Mouse (Mus musculus): ENCODE data around the gene Gm17027. TPM values are rescaled to one million over a fixed set of nuclear protein-coding genes. Genes with fewer than 3 reads are reported as not detected.
"Not testable (repeated sequence)": the region's sequence is repeated elsewhere in the genome, so short reads cannot be mapped to it uniquely, and the experiment has no call there.

Gm17027 gene
- polyA plus RNA-seq (2012; rRNA removed) (not detected in 2 replicates), polyA plus RNA-seq (2014; fragmentation: Nextera tagmentation; extraction: Ambion mirVana) (not detected in 2 replicates)

DNA sequence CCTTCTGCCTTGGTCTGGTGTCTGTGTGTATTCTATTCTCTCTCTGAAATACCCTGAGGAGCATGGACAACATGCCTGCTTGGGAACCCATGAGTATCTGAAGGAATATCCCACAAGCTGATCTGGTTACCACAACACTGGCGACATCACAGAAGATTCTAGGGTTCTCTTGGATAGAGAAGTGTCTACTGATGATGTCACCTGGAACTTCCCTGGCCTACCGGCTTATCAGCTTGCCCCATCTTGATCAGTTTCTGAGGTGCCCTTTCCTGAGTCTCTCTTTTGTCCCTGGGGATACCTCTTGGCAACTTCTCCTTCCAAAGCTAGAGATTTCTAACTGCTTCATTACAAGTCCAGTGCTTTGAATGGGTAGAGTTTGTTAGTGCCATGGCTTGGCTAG is at the start of gene Gm17027:
Gene Gm17027 (minus strand): TSS at position 101 of the 400 bp plus-strand sequence.
- H3K4me3 ChIP-seq (replicated peaks; ENCODE audit: low read length), result not testable (repeated sequence)
- 100% methylated on average over 1 of the region's 2 CpGs for WGBS

DNA sequence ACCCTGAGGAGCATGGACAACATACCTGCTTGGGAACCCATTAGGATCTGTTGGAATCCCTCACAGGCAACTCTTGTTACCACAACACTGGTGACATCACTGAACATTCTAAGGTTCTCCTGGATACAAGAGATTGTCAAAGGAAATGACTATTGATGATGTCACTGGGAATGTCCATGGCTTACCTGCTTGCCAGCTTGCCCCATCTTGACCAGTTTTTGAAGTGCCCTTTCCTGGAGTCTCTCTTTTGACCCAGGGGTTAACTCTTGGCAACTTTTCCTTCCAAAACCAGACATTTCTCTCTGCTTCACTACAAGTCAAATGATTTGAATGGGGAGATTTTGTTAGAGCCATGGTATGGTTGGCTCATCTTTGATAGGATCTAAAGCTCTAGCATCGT is 28.3 kb upstream of the Gm17027 start, which contains the start of gene Gm3573:
Gene Gm3573 (minus strand): TSS at position 101 of the 400 bp plus-strand sequence.
- DNase-seq (ENCODE audit: low spot score); H3K4me2 ChIP-seq (replicated peaks; ENCODE audit: low read depth, low read length, severe bottlenecking); H3K4me3 ChIP-seq (replicated peaks; ENCODE audit: low read length); H3K9ac ChIP-seq (ENCODE audit: low read depth, low read length, severe bottlenecking); H3K27me3 ChIP-seq (ENCODE audit: control insufficient read depth, insufficient read depth, low read length); H3K27ac ChIP-seq (replicated peaks; ENCODE audit: low read depth, low read length); H3K9me3 ChIP-seq (ENCODE audit: control insufficient read depth, low read length); H3K36me3 ChIP-seq (ENCODE audit: control insufficient read depth, insufficient read depth, low read length); ATAC-seq (ENCODE audit: low FRiP score, low read depth); H3K4me1 ChIP-seq (ENCODE audit: control insufficient read depth, insufficient read depth, low read length): not testable (repeated sequence)
- WGBS, result no CpG with 5 or more reads among the region's 1 CpGs

More for the DNA sequence above, at the start of gene Gm17027:
- not testable (repeated sequence) for H3K4me1 ChIP-seq (ENCODE audit: control insufficient read depth, insufficient read depth, low read length); H3K27me3 ChIP-seq (ENCODE audit: control insufficient read depth, insufficient read depth, low read length); H3K4me2 ChIP-seq (replicated peaks; ENCODE audit: low read depth, low read length, severe bottlenecking); H3K9me3 ChIP-seq (ENCODE audit: control insufficient read depth, low read length); DNase-seq (ENCODE audit: low spot score); H3K27ac ChIP-seq (replicated peaks; ENCODE audit: low read depth, low read length); H3K9ac ChIP-seq (ENCODE audit: low read depth, low read length, severe bottlenecking); ATAC-seq (ENCODE audit: low FRiP score, low read depth); H3K36me3 ChIP-seq (ENCODE audit: control insufficient read depth, insufficient read depth, low read length)

DNA sequence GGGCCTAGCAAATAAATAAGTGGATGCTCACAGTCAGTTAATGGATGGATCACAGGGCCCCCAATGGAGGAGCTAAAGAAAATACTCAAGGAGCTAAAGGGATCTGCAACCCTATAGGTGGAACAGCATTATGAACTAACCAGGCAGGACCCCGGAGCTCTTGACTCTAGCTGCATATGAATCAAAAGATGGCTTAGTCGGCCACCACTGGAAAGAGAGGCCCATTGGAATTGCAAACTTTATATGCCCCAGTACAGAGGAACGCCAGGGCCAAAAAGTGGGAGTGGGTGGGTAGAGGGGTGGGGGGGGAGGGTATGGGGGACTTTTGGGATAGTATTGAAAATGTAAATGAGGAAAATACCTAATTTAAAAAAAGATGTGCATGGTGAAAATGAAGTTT is 21.5 kb upstream of the Gm17027 start:
- not testable (repeated sequence) for DNase-seq (ENCODE audit: low spot score); H3K36me3 ChIP-seq (ENCODE audit: control insufficient read depth, insufficient read depth, low read length); H3K27ac ChIP-seq (replicated peaks; ENCODE audit: low read depth, low read length); H3K9me3 ChIP-seq (ENCODE audit: control insufficient read depth, low read length); H3K4me1 ChIP-seq (ENCODE audit: control insufficient read depth, insufficient read depth, low read length); ATAC-seq (ENCODE audit: low FRiP score, low read depth); H3K4me3 ChIP-seq (replicated peaks; ENCODE audit: low read length); H3K4me2 ChIP-seq (replicated peaks; ENCODE audit: low read depth, low read length, severe bottlenecking); H3K27me3 ChIP-seq (ENCODE audit: control insufficient read depth, insufficient read depth, low read length); H3K9ac ChIP-seq (ENCODE audit: low read depth, low read length, severe bottlenecking)
- WGBS, result 83% methylated on average over 3 of the region's 3 CpGs

GRCm38 (mm10) chr14:42134571-42134970 is 27.9 kb downstream of the Gm17027 start:
- DNase-seq (ENCODE audit: low spot score); ATAC-seq (ENCODE audit: low FRiP score, low read depth): not testable (repeated sequence)
- 83% methylated on average over 5 of the region's 8 CpGs for WGBS

DNA sequence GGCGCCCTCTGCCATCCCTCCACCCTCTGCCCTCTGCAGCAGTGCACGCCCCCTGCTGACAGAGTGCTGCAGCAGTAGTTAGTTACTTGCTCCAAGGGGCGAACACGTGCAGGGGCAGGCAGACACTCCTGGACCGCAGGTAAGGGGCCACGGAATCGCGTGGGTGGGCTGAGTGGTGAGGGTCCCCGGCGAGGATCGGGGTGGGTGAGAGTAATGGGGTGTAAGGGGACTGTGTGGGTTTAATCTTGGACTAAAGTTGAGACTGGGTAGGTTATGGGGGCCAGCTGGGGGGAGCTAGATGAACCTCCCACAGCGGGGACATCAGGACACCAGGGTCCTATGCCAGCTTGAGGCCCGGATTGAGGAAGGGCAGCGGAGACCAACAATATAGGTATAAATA is 28.6 kb downstream of the Gm17027 start:
- not testable (repeated sequence) for DNase-seq (ENCODE audit: low spot score); H3K9ac ChIP-seq (ENCODE audit: low read depth, low read length, severe bottlenecking); H3K4me1 ChIP-seq (ENCODE audit: control insufficient read depth, insufficient read depth, low read length); H3K4me3 ChIP-seq (replicated peaks; ENCODE audit: low read length); ATAC-seq (ENCODE audit: low FRiP score, low read depth); H3K9me3 ChIP-seq (ENCODE audit: control insufficient read depth, low read length); H3K27ac ChIP-seq (replicated peaks; ENCODE audit: low read depth, low read length); H3K4me2 ChIP-seq (replicated peaks; ENCODE audit: low read depth, low read length, severe bottlenecking); H3K36me3 ChIP-seq (ENCODE audit: control insufficient read depth, insufficient read depth, low read length); H3K27me3 ChIP-seq (ENCODE audit: control insufficient read depth, insufficient read depth, low read length)
- 55% methylated on average over 9 of the region's 14 CpGs for WGBS

More at GRCm38 (mm10) chr14:42134571-42134970, 27.9 kb downstream of the Gm17027 start:
- not testable (repeated sequence) for H3K9me3 ChIP-seq (ENCODE audit: control insufficient read depth, low read length); H3K9ac ChIP-seq (ENCODE audit: low read depth, low read length, severe bottlenecking); H3K36me3 ChIP-seq (ENCODE audit: control insufficient read depth, insufficient read depth, low read length); H3K4me1 ChIP-seq (ENCODE audit: control insufficient read depth, insufficient read depth, low read length); H3K27me3 ChIP-seq (ENCODE audit: control insufficient read depth, insufficient read depth, low read length); H3K4me3 ChIP-seq (replicated peaks; ENCODE audit: low read length); H3K27ac ChIP-seq (replicated peaks; ENCODE audit: low read depth, low read length); H3K4me2 ChIP-seq (replicated peaks; ENCODE audit: low read depth, low read length, severe bottlenecking)

DNA sequence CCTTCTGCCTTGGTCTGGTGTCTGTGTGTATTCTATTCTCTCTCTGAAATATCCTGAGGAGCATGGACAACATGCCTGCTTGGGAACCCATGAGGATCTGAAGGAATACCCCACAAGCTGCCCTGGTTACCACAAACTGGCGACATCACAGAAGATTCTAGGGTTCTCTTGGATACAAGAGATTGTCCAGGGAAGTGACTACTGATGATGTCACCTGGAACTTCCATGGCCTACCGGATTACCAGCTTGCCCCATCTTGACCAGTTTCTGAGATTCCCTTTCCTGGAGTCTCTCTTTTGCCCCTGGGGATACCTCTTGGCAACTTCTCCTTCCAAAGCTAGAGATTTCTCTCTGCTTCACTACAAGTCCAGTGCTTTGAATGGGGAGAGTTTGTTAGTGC is 45.2 kb downstream of the Gm17027 start, which contains the start of gene Gm7951:
Gene Gm7951 (minus strand): TSS at position 101 of the 400 bp plus-strand sequence.
- not testable (repeated sequence) for H3K4me1 ChIP-seq (ENCODE audit: control insufficient read depth, insufficient read depth, low read length); H3K27ac ChIP-seq (replicated peaks; ENCODE audit: low read depth, low read length); ATAC-seq (ENCODE audit: low FRiP score, low read depth); H3K27me3 ChIP-seq (ENCODE audit: control insufficient read depth, insufficient read depth, low read length); H3K9ac ChIP-seq (ENCODE audit: low read depth, low read length, severe bottlenecking); H3K4me2 ChIP-seq (replicated peaks; ENCODE audit: low read depth, low read length, severe bottlenecking); H3K4me3 ChIP-seq (replicated peaks; ENCODE audit: low read length); H3K9me3 ChIP-seq (ENCODE audit: control insufficient read depth, low read length); DNase-seq (ENCODE audit: low spot score); H3K36me3 ChIP-seq (ENCODE audit: control insufficient read depth, insufficient read depth, low read length)
- no CpG with 5 or more reads among the region's 2 CpGs for WGBS

Other genes starting within 250 kb of the Gm17027 start
- not detected in 2 replicates for gene 1700049E17Rik1, start 237.7 kb downstream of the Gm17027 start, polyA plus RNA-seq (2012; rRNA removed)
- gene 1700049E17Rik1, start 237.7 kb downstream of the Gm17027 start, polyA plus RNA-seq (2014; fragmentation: Nextera tagmentation; extraction: Ambion mirVana), result not detected in 2 replicates
- not detected in 2 replicates for gene 1700024B05Rik, start 218.6 kb downstream of the Gm17027 start, polyA plus RNA-seq (2012; rRNA removed)
- not detected in 2 replicates for gene 1700024B05Rik, start 218.6 kb downstream of the Gm17027 start, polyA plus RNA-seq (2014; fragmentation: Nextera tagmentation; extraction: Ambion mirVana)
- gene Gm6401, start 194.7 kb downstream of the Gm17027 start, polyA plus RNA-seq (2012; rRNA removed), result not detected in 2 replicates
- not detected in 2 replicates for gene Gm6401, start 194.7 kb downstream of the Gm17027 start, polyA plus RNA-seq (2014; fragmentation: Nextera tagmentation; extraction: Ambion mirVana)
- not detected in 2 replicates for gene Gm3543, start 179.3 kb downstream of the Gm17027 start, polyA plus RNA-seq (2012; rRNA removed)
- not detected in 2 replicates for gene Gm3543, start 179.3 kb downstream of the Gm17027 start, polyA plus RNA-seq (2014; fragmentation: Nextera tagmentation; extraction: Ambion mirVana)
- not detected in 2 replicates for gene Gm7951, start 45.3 kb downstream of the Gm17027 start, polyA plus RNA-seq (2012; rRNA removed)
- not detected in 2 replicates for gene Gm7951, start 45.3 kb downstream of the Gm17027 start, polyA plus RNA-seq (2014; fragmentation: Nextera tagmentation; extraction: Ambion mirVana)
- gene Gm3573, start 28.2 kb upstream of the Gm17027 start, polyA plus RNA-seq (2012; rRNA removed), result not detected in 2 replicates
- gene Gm3573, start 28.2 kb upstream of the Gm17027 start, polyA plus RNA-seq (2014; fragmentation: Nextera tagmentation; extraction: Ambion mirVana), result not detected in 2 replicates
- gene Gm17026, start 97.4 kb upstream of the Gm17027 start, polyA plus RNA-seq (2012; rRNA removed), result not detected in 2 replicates
- gene Gm17026, start 97.4 kb upstream of the Gm17027 start, polyA plus RNA-seq (2014; fragmentation: Nextera tagmentation; extraction: Ambion mirVana), result not detected in 2 replicates
- gene Gm9611, start 134.7 kb upstream of the Gm17027 start, polyA plus RNA-seq (2012; rRNA removed), result not detected in 2 replicates
- gene Gm9611, start 134.7 kb upstream of the Gm17027 start, polyA plus RNA-seq (2014; fragmentation: Nextera tagmentation; extraction: Ambion mirVana), result not detected in 2 replicates
- gene Gm7995, start 147.6 kb upstream of the Gm17027 start, polyA plus RNA-seq (2012; rRNA removed), result not detected in 2 replicates
- not detected in 2 replicates for gene Gm7995, start 147.6 kb upstream of the Gm17027 start, polyA plus RNA-seq (2014; fragmentation: Nextera tagmentation; extraction: Ambion mirVana)

Measured in limb, embryonic 14.5 days (tissue).